Mouse (Mus musculus) bone marrow macrophage, adult 2 months (primary cell): ENCODE data around the gene Ccm2l. TPM values are rescaled to one million over a fixed set of nuclear protein-coding genes. Genes with fewer than 3 reads are reported as not detected.

Experiments
- H3K27ac ChIP-seq: 2 replicates; pipeline ENCODE4 v1.5.1; 2012; ENCODE audit warnings: low read depth, low read length; ENCODE audit not compliant: insufficient read depth
- H3K4me1 ChIP-seq: 2 replicates; pipeline ENCODE4 v1.6.1; 2012; ENCODE audit warnings: low read length; ENCODE audit not compliant: control insufficient read depth, insufficient read depth
- H3K4me3 ChIP-seq: 2 replicates; pipeline ENCODE4 v1.5.1; 2012; ENCODE audit warnings: mild to moderate bottlenecking, low read length, moderate library complexity; ENCODE audit not compliant: insufficient read depth
- CTCF ChIP-seq: IDR thresholded peaks from 2 replicates; pipeline ENCODE4 v1.5.1; 2012; ENCODE audit warnings: low read depth, mild to moderate bottlenecking, low read length, moderate library complexity
- POLR2A ChIP-seq: IDR thresholded peaks from 2 replicates; pipeline ENCODE4 v1.6.1; 2012; ENCODE audit warnings: mild to moderate bottlenecking, low read depth, low read length, borderline replicate concordance
- polyA plus RNA-seq: library from polyadenylated mRNA; stranded (reverse); fragments of >200 nt; gene quantifications from 2 replicates; pipeline ENCODE4 v1.2.4, GENCODE M21; 2012; ENCODE audit not compliant: missing spikeins, insufficient read depth, insufficient read length

Gene Ccm2l
- polyA plus RNA-seq, 1 experiment, result not detected

DNA sequence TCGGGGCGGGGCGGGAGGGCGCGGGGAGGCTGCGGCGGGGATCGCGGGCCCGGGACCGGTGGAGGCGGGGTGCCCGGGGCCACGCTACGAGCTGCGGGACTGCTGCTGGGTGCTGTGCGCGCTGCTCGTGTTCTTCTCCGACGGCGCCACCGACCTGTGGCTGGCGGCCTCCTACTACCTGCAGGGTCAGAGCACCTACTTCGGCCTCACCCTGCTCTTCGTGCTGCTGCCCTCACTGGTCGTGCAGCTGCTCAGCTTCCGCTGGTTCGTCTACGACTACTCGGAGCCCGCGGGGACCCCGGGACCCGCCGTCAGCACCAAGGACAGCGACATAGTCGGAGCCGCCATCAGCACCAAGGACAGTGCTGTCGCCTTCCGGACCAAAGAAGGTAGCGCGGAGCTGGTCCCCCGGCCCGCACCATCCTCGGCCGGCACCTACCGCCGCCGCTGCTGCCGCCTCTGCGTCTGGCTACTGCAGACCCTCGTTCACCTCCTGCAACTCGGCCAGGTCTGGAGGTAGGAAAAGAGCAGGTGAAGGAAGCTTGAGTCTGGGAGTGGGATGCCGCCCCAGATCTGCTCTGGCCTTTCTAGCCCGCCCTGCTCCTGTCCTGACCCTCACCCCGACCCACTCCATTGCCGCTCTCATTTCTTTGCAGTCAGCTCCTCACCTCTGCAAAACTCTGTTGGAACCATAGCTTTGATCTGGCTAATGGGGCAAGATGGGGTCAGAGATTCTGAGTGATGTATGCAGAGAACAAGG is 33.5 kb upstream of the Ccm2l start:
- no peak overlapping the region for H3K4me3 ChIP-seq
- TF ChIP-seq POLR2A (no peak), CTCF (no peak)
- H3K27ac ChIP-seq, result no peak overlapping the region
- H3K4me1 ChIP-seq, result no peaks in the 10 kb centered on the region

DNA sequence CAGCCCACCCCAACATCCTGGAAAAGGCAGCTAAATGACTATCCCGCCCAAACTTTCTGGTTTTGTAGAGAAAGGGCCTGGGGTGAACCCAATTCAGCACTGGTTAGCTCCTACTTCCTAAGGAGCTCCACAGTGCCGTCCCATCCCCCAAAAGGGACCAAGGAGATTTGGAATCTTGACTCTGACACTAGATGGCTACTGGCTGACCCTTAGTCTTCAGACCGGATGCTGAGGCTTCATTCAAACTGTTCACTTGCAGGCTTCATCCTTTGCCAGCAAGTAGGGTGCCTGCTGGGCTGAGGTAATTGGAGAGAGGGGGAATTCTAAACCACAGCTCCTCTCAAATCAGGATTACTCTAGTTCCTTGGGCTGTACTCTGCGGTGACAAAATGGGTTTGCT is 32.8 kb upstream of the Ccm2l start:
- no peak for TF ChIP-seq CTCF
- TF ChIP-seq POLR2A, result no peak
- no peak overlapping the region for H3K4me3 ChIP-seq
- no peak overlapping the region for H3K27ac ChIP-seq
- no peaks in the 10 kb centered on the region for H3K4me1 ChIP-seq

DNA sequence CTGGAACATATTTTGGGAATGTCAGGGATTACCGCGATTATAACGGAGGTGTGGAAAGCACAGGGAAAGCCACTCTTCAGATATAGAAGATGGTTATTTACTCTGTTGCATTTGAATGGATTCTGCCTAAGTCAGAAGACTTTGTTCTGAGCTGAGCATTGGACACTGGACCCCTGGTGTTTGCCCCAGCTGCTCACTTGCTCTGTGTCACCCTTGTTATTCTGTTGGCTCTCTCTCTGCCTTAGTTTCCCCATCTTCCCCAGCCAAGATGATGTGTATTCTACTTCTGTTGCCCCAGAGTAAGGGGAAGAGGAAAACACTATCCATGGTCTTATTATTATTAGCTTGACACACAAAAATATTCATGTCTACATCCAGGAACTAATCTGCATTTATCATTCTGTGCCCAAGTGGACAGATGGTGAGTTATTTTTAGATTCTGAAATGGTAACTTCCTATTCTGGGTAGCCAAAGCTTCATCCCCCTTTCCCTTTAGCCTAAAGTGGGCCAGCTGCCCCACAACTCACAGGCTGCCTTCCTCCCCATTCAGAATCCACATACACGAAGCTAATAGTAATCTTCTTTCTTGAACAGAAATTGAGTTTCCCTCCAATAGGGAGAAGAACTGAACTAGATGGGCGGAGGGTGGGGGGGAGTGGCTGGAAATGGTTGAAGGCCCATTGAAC is 32.1 kb upstream of the Ccm2l start:
- TF ChIP-seq CTCF (no peak), POLR2A (no peak)
- Histone ChIP-seq H3K4me1 (no peaks in the 10 kb centered on the region), H3K4me3 (no peak overlapping the region), H3K27ac (no peak overlapping the region)

DNA sequence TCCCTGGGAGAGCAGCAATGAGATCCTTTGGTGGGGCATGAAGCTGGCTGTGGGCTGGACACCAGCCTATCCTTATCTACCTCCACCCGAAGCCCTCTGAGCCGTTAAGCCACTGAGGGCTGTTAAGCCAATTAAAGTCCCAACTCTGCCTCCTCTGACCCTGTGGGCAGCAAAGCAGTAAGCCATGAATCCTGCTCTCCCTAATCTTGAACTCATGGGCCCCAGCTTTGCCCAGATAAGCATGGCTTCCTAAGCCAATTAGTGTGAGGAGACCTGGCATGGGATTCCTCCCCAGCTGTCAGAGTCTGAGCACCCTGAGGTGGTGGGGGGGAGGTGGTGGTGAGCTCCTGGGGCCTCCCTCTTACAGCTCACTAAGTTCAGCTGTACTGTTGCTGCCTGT is 29.1 kb upstream of the Ccm2l start:
- TF ChIP-seq CTCF, result no peak
- TF ChIP-seq POLR2A, result no peak
- H3K27ac ChIP-seq, result no peak overlapping the region
- no peaks in the 10 kb centered on the region for H3K4me1 ChIP-seq
- H3K4me3 ChIP-seq, result no peak overlapping the region

DNA sequence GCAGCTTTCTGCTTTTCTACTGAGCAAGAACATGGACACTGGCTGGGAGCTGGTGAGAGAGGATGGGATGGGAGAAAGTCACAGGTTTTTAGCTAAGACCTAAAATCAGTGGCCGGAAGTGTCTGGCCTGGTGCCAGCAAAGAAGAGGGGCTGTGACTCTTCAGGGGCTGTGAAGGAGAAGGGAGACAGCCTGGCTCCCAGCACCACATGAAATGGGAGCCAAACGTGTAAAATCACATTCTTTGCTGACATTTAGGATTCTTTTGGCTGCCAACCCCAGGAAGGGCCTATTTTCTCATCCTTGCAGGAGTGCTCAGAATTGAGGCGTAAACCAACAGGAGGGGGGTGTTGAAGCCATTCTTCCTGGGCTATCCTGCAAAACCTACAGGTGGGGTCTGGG is 21.9 kb upstream of the Ccm2l start:
- no peak for TF ChIP-seq POLR2A
- TF ChIP-seq CTCF, result no peak
- Histone ChIP-seq H3K27ac (no peak overlapping the region), H3K4me1 (no peaks in the 10 kb centered on the region), H3K4me3 (no peak overlapping the region)

DNA sequence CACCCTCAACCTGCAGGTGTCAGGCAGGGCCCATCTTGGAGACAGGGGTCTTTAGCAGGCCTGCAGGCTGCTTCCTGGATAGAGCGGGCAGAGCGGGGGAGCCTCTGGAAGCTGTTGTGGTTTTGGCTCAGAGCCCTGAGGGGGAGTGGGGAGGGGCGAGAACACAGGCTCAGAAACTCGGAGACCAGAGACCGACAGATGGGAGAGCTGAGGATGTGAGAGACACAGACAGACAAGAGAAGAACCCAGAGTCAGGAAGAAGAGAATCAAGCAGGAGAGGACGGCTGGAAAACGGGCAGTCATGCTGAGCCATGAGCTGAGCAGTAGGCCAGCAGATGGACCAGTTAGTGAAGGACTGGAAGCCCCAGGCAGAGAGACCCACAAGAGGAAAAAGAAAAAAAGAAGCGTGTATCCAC is 19.9 kb upstream of the Ccm2l start:
- Histone ChIP-seq H3K4me3 (no peak overlapping the region), H3K27ac (no peak overlapping the region), H3K4me1 (no peaks in the 10 kb centered on the region)
- no peak for TF ChIP-seq POLR2A
- no peak for TF ChIP-seq CTCF

DNA sequence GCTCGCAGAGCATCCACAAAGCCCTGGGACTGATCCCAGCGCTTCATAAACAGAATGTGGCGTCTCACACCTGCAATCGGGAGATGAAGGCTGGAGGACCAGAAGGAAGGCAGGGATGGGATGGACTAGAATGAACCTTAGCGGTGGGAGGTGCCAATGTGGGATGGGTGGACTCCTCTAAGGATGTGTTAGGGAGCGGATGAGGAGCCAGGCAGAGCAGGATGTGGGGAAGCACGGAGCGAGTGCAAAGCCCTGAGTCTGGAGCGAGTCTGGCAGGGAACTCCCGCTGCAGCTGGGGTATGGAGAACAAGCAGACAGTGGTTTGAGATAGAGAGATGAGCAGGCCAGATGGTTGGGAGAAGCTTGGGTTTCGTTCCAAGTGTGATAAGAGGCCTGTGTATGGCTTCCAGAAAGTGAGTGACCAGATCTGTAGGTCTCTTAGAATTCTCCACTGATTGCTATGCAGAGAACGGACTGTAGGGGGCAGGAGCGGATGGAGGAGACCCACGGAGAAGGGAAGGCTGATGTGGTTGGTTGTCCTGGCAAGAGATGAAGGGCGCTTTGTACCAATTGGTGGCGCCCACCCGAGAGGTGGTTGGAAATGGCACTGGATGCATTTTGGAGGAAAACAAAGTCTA is 17.8 kb upstream of the Ccm2l start:
- H3K27ac ChIP-seq, result no peak overlapping the region
- TF ChIP-seq POLR2A (no peak), CTCF (peak; percentile 64)
- no peak overlapping the region for H3K4me3 ChIP-seq
- no peaks in the 10 kb centered on the region for H3K4me1 ChIP-seq

DNA sequence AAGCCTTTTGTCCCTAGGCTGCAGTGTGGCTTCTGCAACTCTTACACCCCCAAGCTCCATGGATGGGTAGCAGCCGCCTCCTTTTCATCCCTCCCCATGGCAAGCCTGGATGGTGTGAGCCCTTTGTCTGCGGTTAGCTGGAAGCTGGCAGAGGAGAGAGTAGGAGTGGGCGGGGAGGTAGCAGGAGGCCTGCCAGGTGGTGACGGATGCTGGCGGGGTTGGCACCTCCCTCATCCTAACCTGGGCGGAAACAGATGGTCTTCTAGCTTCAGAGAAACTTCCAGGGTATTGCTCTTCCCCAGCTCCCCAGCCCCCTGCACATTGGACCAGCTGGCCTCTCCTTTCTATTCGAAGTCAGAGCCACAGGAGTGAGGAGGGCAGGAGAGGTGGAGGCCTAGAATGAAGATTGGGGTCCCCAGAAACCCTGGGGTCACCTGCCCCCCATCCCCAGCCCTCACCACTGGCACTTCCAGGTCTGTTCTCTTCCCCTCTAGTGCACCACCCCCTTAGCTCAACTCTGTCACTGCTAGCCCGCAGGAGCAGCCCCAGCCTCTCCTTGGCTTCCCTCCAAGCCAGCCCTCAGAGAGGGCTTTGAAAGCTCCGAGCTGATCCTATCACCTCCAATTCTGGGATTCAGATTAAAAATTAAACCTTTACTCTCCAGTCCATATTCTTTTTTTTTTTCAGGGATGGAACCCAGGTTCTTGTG is 16.3 kb upstream of the Ccm2l start:
- H3K4me3 ChIP-seq, result no peak overlapping the region
- H3K4me1 ChIP-seq, result no peaks in the 10 kb centered on the region
- H3K27ac ChIP-seq, result no peak overlapping the region
- no peak for TF ChIP-seq CTCF

DNA sequence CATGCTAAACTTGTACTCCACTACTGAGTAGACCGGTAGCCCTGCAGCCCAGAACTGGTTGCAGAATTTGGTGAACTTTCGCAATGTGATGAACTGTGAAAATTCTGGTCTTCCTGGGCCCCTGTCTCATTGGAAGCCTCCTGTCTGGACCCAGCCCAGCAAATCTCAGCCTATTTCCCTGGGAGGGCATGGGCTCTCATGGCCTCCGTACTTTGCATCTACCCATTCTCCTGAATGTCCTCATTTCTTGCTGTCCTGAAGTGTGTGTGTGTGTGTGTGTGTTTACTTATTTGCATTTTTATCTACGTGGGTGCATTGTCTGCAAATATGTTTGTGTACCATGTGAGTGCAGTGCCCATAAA is 15.8 kb upstream of the Ccm2l start:
- Histone ChIP-seq H3K4me1 (no peaks in the 10 kb centered on the region), H3K27ac (no peak overlapping the region), H3K4me3 (no peak overlapping the region)
- no peak for TF ChIP-seq POLR2A

DNA sequence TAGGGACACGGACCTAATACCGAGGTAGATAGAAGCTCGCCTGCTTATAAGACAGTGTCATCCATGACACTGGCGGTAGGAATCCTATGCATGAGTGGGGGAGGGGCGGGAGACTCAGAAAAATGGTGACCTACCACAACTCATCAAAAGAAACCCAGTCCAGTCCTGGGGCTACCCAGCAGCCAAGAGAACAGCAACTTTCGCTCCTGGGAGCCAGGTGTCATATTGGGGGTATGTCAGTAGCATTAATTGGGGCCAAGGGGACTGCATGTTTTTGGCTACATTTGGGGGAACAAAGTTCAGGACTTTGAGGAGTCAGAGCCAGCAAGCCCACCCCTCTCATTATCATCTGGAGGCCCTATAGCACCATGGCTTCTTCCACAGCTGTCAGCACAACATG is 14.7 kb upstream of the Ccm2l start:
- TF ChIP-seq CTCF (no peak), POLR2A (no peak)
- H3K4me3 ChIP-seq, result no peak overlapping the region
- no peaks in the 10 kb centered on the region for H3K4me1 ChIP-seq
- H3K27ac ChIP-seq, result no peak overlapping the region
